Mouse (Mus musculus): Measurements from ENCODE around the gene Dctn1.

- TF ChIP-seq CTCF (IDR thresholded peaks at IDR 0.05; ENCODE audit: low read depth) (no peak), EP300 (IDR thresholded peaks at IDR 0.05; ENCODE audit: low read depth) (no peak)
Observed at GRCm38 (mm10) chr6:83153485-83153884, 12.2 kb upstream of the Dctn1 start.

Measured in liver, embryonic 14.5 days (tissue).